Mouse (Mus musculus): Measurements from ENCODE around the gene Rexo5. TPM values are rescaled to one million over a fixed set of nuclear protein-coding genes. Genes with fewer than 3 reads are reported as not detected.

The Rexo5 gene
- total and polyA plus RNA-seq, 2 experiments = 1.0 to 4.8 TPM

DNA sequence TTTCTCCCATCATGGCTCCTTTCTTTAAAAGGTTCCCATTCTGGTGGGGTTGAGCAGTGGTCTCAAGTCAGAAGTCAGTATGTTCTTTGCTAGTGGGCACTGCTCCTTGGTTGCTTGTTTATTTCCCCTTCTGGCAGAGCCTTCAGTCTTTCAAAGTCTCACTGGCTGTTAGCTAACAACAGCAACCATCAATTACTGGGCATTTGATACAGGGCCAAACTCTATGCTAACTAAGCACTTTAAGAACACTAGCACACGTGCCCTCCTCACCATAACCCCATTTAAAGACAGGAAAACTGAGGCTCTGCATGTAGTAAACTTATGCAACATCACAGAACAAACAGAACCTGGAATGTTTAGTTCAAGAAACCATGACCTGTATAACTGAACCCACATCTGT lies 68.4 kb downstream of the Rexo5 start:
- Histone ChIP-seq H3K4me3 (ENCODE audit: insufficient read depth, low read depth, low read length) (no peak overlapping the region), H3K9ac (ENCODE audit: low read depth, low read length) (no peak overlapping the region), H3K27ac (replicated peaks; ENCODE audit: insufficient read depth, low read depth, low read length) (0 out of 2 replicates have a peak overlapping the region, but pooled peaks have one; percentile 30), H3K79me2 (ENCODE audit: control insufficient read depth, insufficient read depth, low read length) (peaks cover 10% of the 10 kb centered on the region), H3K36me3 (ENCODE audit: control insufficient read depth, insufficient read depth, low read length) (peaks cover 21% of the 10 kb centered on the region), H3K4me1 (ENCODE audit: control insufficient read depth, insufficient read depth, low read length) (peaks cover 16% of the 10 kb centered on the region), H3K27me3 (ENCODE audit: control insufficient read depth, insufficient read depth, low read length) (no peaks in the 10 kb centered on the region)
- DNase-seq (ENCODE audit: extremely low read depth, low read depth, low spot score) = peak; percentile 46
- no peak for TF ChIP-seq POLR2A (IDR thresholded peaks at IDR 0.05; ENCODE audit: extremely low read depth, insufficient read depth, low read length)
- no peak for TF ChIP-seq CTCF (IDR thresholded peaks at IDR 0.05; ENCODE audit: low read depth, low read length)
- 4% methylated on average over 1 of the region's 1 CpGs for WGBS

DNA sequence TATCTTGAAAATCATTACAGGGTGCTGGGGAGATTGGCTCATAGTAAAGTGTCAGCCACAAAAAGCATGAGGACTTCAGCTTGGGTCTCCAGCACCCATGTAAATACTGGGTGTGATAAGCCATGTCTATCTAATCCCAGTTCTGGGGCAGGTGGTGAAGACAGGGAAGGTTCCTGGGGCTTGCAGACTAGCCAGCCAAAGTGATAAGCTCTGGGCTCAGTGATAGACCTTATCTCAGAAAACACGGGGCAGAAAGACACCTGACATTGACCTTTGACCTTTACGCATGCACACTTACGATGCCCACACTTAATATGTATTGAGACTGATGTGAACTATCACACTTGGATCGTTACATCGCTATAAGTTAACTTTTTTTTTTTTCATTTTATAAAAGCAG lies 70.7 kb downstream of the Rexo5 start:
- Histone ChIP-seq H3K4me1 (ENCODE audit: control insufficient read depth, insufficient read depth, low read length) (peaks cover 16% of the 10 kb centered on the region), H3K27me3 (ENCODE audit: control insufficient read depth, insufficient read depth, low read length) (no peaks in the 10 kb centered on the region), H3K4me3 (ENCODE audit: insufficient read depth, low read depth, low read length) (no peak overlapping the region), H3K27ac (replicated peaks; ENCODE audit: insufficient read depth, low read depth, low read length) (no peak overlapping the region), H3K79me2 (ENCODE audit: control insufficient read depth, insufficient read depth, low read length) (peaks cover 10% of the 10 kb centered on the region), H3K36me3 (ENCODE audit: control insufficient read depth, insufficient read depth, low read length) (peaks cover 3% of the 10 kb centered on the region; the same call in 1 of the 2 replicates), H3K9ac (ENCODE audit: low read depth, low read length) (no peak overlapping the region)
- TF ChIP-seq CTCF (IDR thresholded peaks at IDR 0.05; ENCODE audit: low read depth, low read length) (no peak), POLR2A (IDR thresholded peaks at IDR 0.05; ENCODE audit: extremely low read depth, insufficient read depth, low read length) (no peak)
- DNase-seq (ENCODE audit: extremely low read depth, low read depth, low spot score) = peak; percentile 32
- WGBS = 53% methylated on average over 5 of the region's 5 CpGs

DNA sequence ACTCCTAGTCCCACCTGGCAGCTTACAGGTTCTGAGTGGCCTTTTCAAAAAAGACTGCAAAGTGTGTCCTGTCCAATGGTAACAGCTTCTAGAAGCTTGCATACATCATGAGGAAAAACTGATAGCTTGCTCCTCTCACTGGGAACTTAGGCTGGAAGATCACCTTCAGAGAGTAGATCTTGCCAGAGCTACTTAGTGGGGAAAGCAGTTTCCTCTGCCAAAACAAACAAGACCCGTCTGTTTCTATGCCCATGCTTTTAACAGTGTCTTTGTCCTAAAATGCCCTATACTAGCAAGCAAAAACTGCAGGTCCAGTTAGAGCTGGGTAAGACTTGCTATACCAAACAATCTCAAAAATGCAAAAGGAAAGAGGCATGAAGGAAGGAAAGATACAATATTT lies 72.3 kb downstream of the Rexo5 start:
- peak; percentile 78 for DNase-seq (ENCODE audit: extremely low read depth, low read depth, low spot score)
- H3K9ac ChIP-seq (ENCODE audit: low read depth, low read length) = no peak overlapping the region
- no peak overlapping the region for H3K4me3 ChIP-seq (ENCODE audit: insufficient read depth, low read depth, low read length)
- peaks cover 8% of the 10 kb centered on the region for H3K36me3 ChIP-seq (ENCODE audit: control insufficient read depth, insufficient read depth, low read length)
- 14% methylated on average over 1 of the region's 1 CpGs for WGBS
- H3K27ac ChIP-seq (replicated peaks; ENCODE audit: insufficient read depth, low read depth, low read length) = 0 out of 2 replicates have a peak overlapping the region, but pooled peaks have one; percentile 21
- TF ChIP-seq POLR2A (IDR thresholded peaks at IDR 0.05; ENCODE audit: extremely low read depth, insufficient read depth, low read length) (no peak), CTCF (IDR thresholded peaks at IDR 0.05; ENCODE audit: low read depth, low read length) (no peak)
- peaks cover 6% of the 10 kb centered on the region; the same call in 1 of the 2 replicates for H3K79me2 ChIP-seq (ENCODE audit: control insufficient read depth, insufficient read depth, low read length)
- H3K4me1 ChIP-seq (ENCODE audit: control insufficient read depth, insufficient read depth, low read length) = peaks cover 16% of the 10 kb centered on the region
- H3K27me3 ChIP-seq (ENCODE audit: control insufficient read depth, insufficient read depth, low read length) = no peaks in the 10 kb centered on the region

DNA sequence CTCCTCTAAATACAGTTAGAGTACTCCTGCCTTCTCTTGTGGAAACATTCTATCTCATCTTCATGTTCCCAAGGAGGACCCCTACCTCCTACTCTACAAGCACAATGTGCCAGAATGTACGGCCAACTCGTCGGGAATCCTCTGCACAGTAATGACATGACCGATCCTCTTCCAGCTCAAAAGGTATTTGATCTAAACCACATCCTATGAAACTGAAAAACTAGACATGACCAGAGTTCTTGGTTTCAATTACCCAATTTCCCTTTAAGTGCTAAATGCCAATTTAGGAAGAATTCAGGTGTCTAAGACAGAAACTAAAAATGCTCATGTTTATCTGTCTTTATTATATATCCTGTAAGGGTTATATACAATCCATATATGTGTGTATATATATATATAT lies 78.4 kb downstream of the Rexo5 start:
- no peak overlapping the region for H3K4me3 ChIP-seq (ENCODE audit: insufficient read depth, low read depth, low read length)
- TF ChIP-seq POLR2A (IDR thresholded peaks at IDR 0.05; ENCODE audit: extremely low read depth, insufficient read depth, low read length) (no peak), CTCF (IDR thresholded peaks at IDR 0.05; ENCODE audit: low read depth, low read length) (no peak)
- no peak overlapping the region for H3K27ac ChIP-seq (replicated peaks; ENCODE audit: insufficient read depth, low read depth, low read length)
- peaks cover 3% of the 10 kb centered on the region; the same call in 1 of the 2 replicates for H3K4me1 ChIP-seq (ENCODE audit: control insufficient read depth, insufficient read depth, low read length)
- peaks cover 9% of the 10 kb centered on the region; the same call in 1 of the 2 replicates for H3K79me2 ChIP-seq (ENCODE audit: control insufficient read depth, insufficient read depth, low read length)
- H3K9ac ChIP-seq (ENCODE audit: low read depth, low read length) = no peak overlapping the region
- no peak for DNase-seq (ENCODE audit: extremely low read depth, low read depth, low spot score)
- 97% methylated on average over 4 of the region's 4 CpGs for WGBS
- H3K36me3 ChIP-seq (ENCODE audit: control insufficient read depth, insufficient read depth, low read length) = peaks cover 6% of the 10 kb centered on the region
- H3K27me3 ChIP-seq (ENCODE audit: control insufficient read depth, insufficient read depth, low read length) = no peaks in the 10 kb centered on the region

DNA sequence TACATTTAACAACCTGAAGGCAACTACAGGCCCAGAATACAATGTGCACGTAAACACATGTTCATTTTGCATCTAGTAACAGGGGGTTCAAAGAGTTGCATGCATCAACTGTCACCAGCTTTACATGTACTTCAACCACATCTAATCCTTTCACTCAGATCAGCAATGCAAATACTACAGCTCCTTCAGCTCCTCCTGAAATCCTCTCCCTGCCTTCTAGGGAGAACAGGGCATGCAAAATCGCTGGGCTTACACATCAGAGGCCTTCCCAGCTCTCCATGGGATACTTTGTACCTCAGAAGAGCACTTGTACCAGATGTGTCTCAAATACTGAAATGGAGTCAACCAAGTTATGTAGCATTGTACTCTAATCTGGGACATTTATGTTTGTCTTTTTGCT lies 79.2 kb downstream of the Rexo5 start:
- 65% methylated on average over 2 of the region's 2 CpGs for WGBS
- no peak overlapping the region for H3K27ac ChIP-seq (replicated peaks; ENCODE audit: insufficient read depth, low read depth, low read length)
- H3K79me2 ChIP-seq (ENCODE audit: control insufficient read depth, insufficient read depth, low read length) = peaks cover 11% of the 10 kb centered on the region; the same call in 1 of the 2 replicates
- no peak for DNase-seq (ENCODE audit: extremely low read depth, low read depth, low spot score)
- H3K27me3 ChIP-seq (ENCODE audit: control insufficient read depth, insufficient read depth, low read length) = no peaks in the 10 kb centered on the region
- H3K4me1 ChIP-seq (ENCODE audit: control insufficient read depth, insufficient read depth, low read length) = peaks cover 3% of the 10 kb centered on the region; the same call in 1 of the 2 replicates
- TF ChIP-seq POLR2A (IDR thresholded peaks at IDR 0.05; ENCODE audit: extremely low read depth, insufficient read depth, low read length) (no peak), CTCF (IDR thresholded peaks at IDR 0.05; ENCODE audit: low read depth, low read length) (no peak)
- H3K9ac ChIP-seq (ENCODE audit: low read depth, low read length) = no peak overlapping the region
- H3K36me3 ChIP-seq (ENCODE audit: control insufficient read depth, insufficient read depth, low read length) = peaks cover 9% of the 10 kb centered on the region
- H3K4me3 ChIP-seq (ENCODE audit: insufficient read depth, low read depth, low read length) = no peak overlapping the region

DNA sequence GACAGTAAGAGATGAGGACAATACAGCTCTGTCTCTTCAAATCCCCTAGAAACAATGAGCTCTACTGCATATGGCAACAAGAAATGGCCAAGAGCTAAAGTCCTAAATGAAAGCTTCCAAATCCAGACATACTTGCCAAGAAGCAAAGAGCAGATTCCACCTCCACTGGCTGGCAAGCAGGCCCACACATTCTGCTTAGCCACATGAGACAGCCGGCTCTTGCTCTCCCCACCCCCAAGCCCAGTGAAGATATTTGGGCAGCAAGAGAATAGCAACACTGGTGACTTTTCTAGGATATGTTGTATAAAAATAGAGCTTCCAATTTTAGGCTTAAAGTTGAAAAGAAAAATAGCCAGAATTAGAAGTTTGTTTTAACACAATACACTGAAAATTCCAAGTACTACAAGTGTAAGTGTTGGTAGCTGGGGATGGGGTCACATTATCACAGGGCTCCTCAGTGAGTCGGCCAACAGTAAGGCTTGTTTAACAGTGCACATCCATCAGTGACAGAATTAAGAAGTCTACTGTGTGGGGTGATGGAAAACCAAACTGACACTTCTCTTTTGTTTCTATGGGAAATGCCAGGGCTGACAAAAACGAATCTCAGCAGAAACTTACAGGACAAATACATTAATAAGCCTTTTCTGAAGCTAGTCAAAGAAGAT lies 82.1 kb downstream of the Rexo5 start:
- DNase-seq (ENCODE audit: extremely low read depth, low read depth, low spot score) = peak; percentile 94
- H3K4me3 ChIP-seq (ENCODE audit: insufficient read depth, low read depth, low read length) = no peak overlapping the region
- no peak overlapping the region for H3K27ac ChIP-seq (replicated peaks; ENCODE audit: insufficient read depth, low read depth, low read length)
- peaks cover 6% of the 10 kb centered on the region; the same call in 1 of the 2 replicates for H3K36me3 ChIP-seq (ENCODE audit: control insufficient read depth, insufficient read depth, low read length)
- H3K4me1 ChIP-seq (ENCODE audit: control insufficient read depth, insufficient read depth, low read length) = peaks cover 18% of the 10 kb centered on the region
- H3K79me2 ChIP-seq (ENCODE audit: control insufficient read depth, insufficient read depth, low read length) = peaks cover 25% of the 10 kb centered on the region; the same call in 1 of the 2 replicates
- no peak for TF ChIP-seq CTCF (IDR thresholded peaks at IDR 0.05; ENCODE audit: low read depth, low read length)
- no peak overlapping the region for H3K9ac ChIP-seq (ENCODE audit: low read depth, low read length)
- 53% methylated on average over 3 of the region's 3 CpGs for WGBS
- H3K27me3 ChIP-seq (ENCODE audit: control insufficient read depth, insufficient read depth, low read length) = no peaks in the 10 kb centered on the region

Data from liver, adult 2 months (tissue).